Mouse (Mus musculus) erythroblast, embryonic 14.5 days (primary cell): ENCODE data around the gene Ercc5. TPM values are rescaled to one million over a fixed set of nuclear protein-coding genes. Genes with fewer than 3 reads are reported as not detected.
A peak's percentile ranks its signal among the peaks of the same experiment; 100 is the strongest.

ENCODE experiments used
- H3K27me3 ChIP-seq: 2 replicates; pipeline ENCODE4 v1.6.1; 2012; ENCODE audit warnings: inconsistent platforms; ENCODE audit not compliant: control insufficient read depth
- H3K36me3 ChIP-seq: 2 replicates; pipeline ENCODE4 v1.6.1; 2012; ENCODE audit warnings: mild to moderate bottlenecking, inconsistent platforms; ENCODE audit not compliant: control insufficient read depth
- H3K4me1 ChIP-seq: 2 replicates; pipeline ENCODE4 v1.6.1; 2012; ENCODE audit warnings: inconsistent platforms; ENCODE audit not compliant: control insufficient read depth
- H3K4me3 ChIP-seq: replicated peaks from 2 replicates; pipeline ENCODE3; 2012; ENCODE audit warnings: moderate library complexity, mild to moderate bottlenecking, inconsistent platforms
- H3K9me3 ChIP-seq: 2 replicates; pipeline ENCODE4 v1.6.1; 2012; ENCODE audit warnings: low read length, inconsistent platforms, mixed read lengths; ENCODE audit not compliant: control insufficient read depth
- GATA1 ChIP-seq: IDR thresholded peaks from 2 replicates; pipeline ENCODE4 v1.6.1; 2012; ENCODE audit warnings: low read length, inconsistent platforms, mixed read lengths
- TAL1 ChIP-seq: IDR thresholded peaks from 3 replicates; pipeline ENCODE4 v1.6.1; 2012; ENCODE audit warnings: low read length, inconsistent platforms, mixed read lengths
- polyA plus RNA-seq: library from polyadenylated mRNA; stranded (reverse); fragments of >175 nt; gene quantifications from 2 replicates; pipeline ENCODE4 v1.2.3, GENCODE M21; 2012

Ercc5 gene
- polyA plus RNA-seq, 1 experiment, result 0.04 TPM

- Histone ChIP-seq H3K36me3 (peaks cover 3% of the 10 kb centered on the region), H3K27me3 (no peaks in the 10 kb centered on the region), H3K9me3 (no peaks in the 10 kb centered on the region), H3K4me3 (no peak overlapping the region), H3K4me1 (peaks cover 30% of the 10 kb centered on the region)
- TF ChIP-seq GATA1, result no peak
- TF ChIP-seq TAL1, result no peak
Measured at GRCm38 (mm10) chr1:44122256-44122655, 25.3 kb upstream of the Ercc5 start.

- TF ChIP-seq TAL1, result no peak
- no peak for TF ChIP-seq GATA1
- Histone ChIP-seq H3K4me3 (no peak overlapping the region), H3K4me1 (no peaks in the 10 kb centered on the region; the same call in 1 of the 2 replicates), H3K27me3 (no peaks in the 10 kb centered on the region), H3K36me3 (peaks cover 6% of the 10 kb centered on the region), H3K9me3 (no peaks in the 10 kb centered on the region)
Measured at GRCm38 (mm10) chr1:44125590-44125989, 22.0 kb upstream of the Ercc5 start.

- Histone ChIP-seq H3K36me3 (peaks cover 6% of the 10 kb centered on the region), H3K27me3 (no peaks in the 10 kb centered on the region), H3K4me3 (no peak overlapping the region), H3K9me3 (no peaks in the 10 kb centered on the region), H3K4me1 (no peaks in the 10 kb centered on the region)
- TF ChIP-seq TAL1, result no peak
- TF ChIP-seq GATA1, result no peak
Measured at GRCm38 (mm10) chr1:44129929-44130581, 17.5 kb upstream of the Ercc5 start.

GRCm38 (mm10) chr1:44140232-44140631 is 7.3 kb upstream of the Ercc5 start:
- peaks cover under 1% of the 10 kb centered on the region; the same call in 1 of the 2 replicates for H3K4me1 ChIP-seq
- H3K27me3 ChIP-seq, result no peaks in the 10 kb centered on the region
- H3K4me3 ChIP-seq, result no peak overlapping the region
- no peaks in the 10 kb centered on the region for H3K9me3 ChIP-seq
- peaks cover 7% of the 10 kb centered on the region for H3K36me3 ChIP-seq
- TF ChIP-seq TAL1 (no peak), GATA1 (no peak)

- Histone ChIP-seq H3K36me3 (peaks cover 7% of the 10 kb centered on the region), H3K9me3 (no peaks in the 10 kb centered on the region)
- TF ChIP-seq GATA1 (no peak), TAL1 (no peak)
Measured at GRCm38 (mm10) chr1:44142747-44143146, 4.8 kb upstream of the Ercc5 start.

GRCm38 (mm10) chr1:44148706-44149105 is 1.2 kb downstream of the Ercc5 start:
- no peak for TF ChIP-seq TAL1
- TF ChIP-seq GATA1, result no peak
- Histone ChIP-seq H3K36me3 (no peaks in the 10 kb centered on the region), H3K4me1 (peaks cover 17% of the 10 kb centered on the region), H3K27me3 (no peaks in the 10 kb centered on the region), H3K9me3 (no peaks in the 10 kb centered on the region), H3K4me3 (peak overlapping the region; percentile 85)

More at GRCm38 (mm10) chr1:44142747-44143146, 4.8 kb upstream of the Ercc5 start:
- peaks cover 13% of the 10 kb centered on the region for H3K4me1 ChIP-seq
- no peaks in the 10 kb centered on the region for H3K27me3 ChIP-seq
- H3K4me3 ChIP-seq, result no peak overlapping the region

GRCm38 (mm10) chr1:44155287-44155686 is 7.7 kb downstream of the Ercc5 start:
- no peaks in the 10 kb centered on the region for H3K27me3 ChIP-seq

GRCm38 (mm10) chr1:44158317-44158716 is 10.8 kb downstream of the Ercc5 start:
- Histone ChIP-seq H3K4me3 (no peak overlapping the region), H3K36me3 (peaks cover 50% of the 10 kb centered on the region), H3K27me3 (no peaks in the 10 kb centered on the region), H3K4me1 (no peaks in the 10 kb centered on the region), H3K9me3 (no peaks in the 10 kb centered on the region)
- TF ChIP-seq GATA1, result no peak
- no peak for TF ChIP-seq TAL1

More at GRCm38 (mm10) chr1:44155287-44155686, 7.7 kb downstream of the Ercc5 start:
- TF ChIP-seq GATA1, result no peak
- no peak for TF ChIP-seq TAL1
- H3K36me3 ChIP-seq, result peaks cover 24% of the 10 kb centered on the region
- no peaks in the 10 kb centered on the region for H3K4me1 ChIP-seq
- H3K4me3 ChIP-seq, result no peak overlapping the region
- H3K9me3 ChIP-seq, result no peaks in the 10 kb centered on the region

- H3K4me1 ChIP-seq, result no peaks in the 10 kb centered on the region
- H3K36me3 ChIP-seq, result peaks cover 66% of the 10 kb centered on the region
- no peak for TF ChIP-seq GATA1
- TF ChIP-seq TAL1, result no peak
- no peak overlapping the region for H3K4me3 ChIP-seq
- H3K27me3 ChIP-seq, result no peaks in the 10 kb centered on the region
- no peaks in the 10 kb centered on the region for H3K9me3 ChIP-seq
Measured at GRCm38 (mm10) chr1:44161818-44162217, 14.3 kb downstream of the Ercc5 start.

- H3K4me3 ChIP-seq, result no peak overlapping the region
- TF ChIP-seq TAL1 (no peak), GATA1 (no peak)
- H3K27me3 ChIP-seq, result no peaks in the 10 kb centered on the region
- no peaks in the 10 kb centered on the region for H3K9me3 ChIP-seq
- H3K4me1 ChIP-seq, result no peaks in the 10 kb centered on the region
- peaks cover 72% of the 10 kb centered on the region for H3K36me3 ChIP-seq
Measured at GRCm38 (mm10) chr1:44162389-44162788, 14.8 kb downstream of the Ercc5 start.
